Mouse (Mus musculus): ENCODE data around the gene Wbp11.
A peak's percentile ranks its signal among the peaks of the same experiment; 100 is the strongest.

The Wbp11 gene

GRCm38 (mm10) chr6:136827881-136828561, at the start of gene Wbp11:
Gene Wbp11, minus strand, starts transcription at chr6:136828233.
- peak; percentile 90 to 94 for DNase-seq

GRCm38 (mm10) chr6:136875670-136876069, 47.6 kb upstream of the Wbp11 start, which contains the start of gene Mgp:
Gene Mgp, minus strand, starts transcription at chr6:136875823.
- no peak for DNase-seq

DNA sequence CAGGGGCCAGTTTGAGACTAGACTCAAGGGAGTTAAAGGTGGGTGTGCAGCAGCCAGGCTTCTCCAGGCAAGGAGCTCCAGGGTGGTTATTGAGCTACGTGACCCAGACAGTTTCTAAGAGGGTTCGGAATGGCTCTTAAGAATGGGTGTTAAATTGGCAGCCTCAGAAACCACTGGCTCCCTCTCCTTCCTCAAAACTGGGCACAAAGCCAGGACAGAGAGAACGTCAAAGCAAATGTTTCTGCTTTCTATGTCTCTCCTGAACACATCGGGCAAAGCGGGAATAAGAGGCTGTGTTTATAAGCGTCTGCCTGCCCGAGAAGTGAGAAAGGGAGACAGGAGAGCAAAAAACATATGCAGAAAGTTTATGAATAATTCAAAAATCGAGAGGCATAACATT, 46.6 kb upstream of the Wbp11 start:
- DNase-seq, result no peak

GRCm38 (mm10) chr6:136868921-136869320, 40.9 kb upstream of the Wbp11 start:
- DNase-seq, result no peak

DNA sequence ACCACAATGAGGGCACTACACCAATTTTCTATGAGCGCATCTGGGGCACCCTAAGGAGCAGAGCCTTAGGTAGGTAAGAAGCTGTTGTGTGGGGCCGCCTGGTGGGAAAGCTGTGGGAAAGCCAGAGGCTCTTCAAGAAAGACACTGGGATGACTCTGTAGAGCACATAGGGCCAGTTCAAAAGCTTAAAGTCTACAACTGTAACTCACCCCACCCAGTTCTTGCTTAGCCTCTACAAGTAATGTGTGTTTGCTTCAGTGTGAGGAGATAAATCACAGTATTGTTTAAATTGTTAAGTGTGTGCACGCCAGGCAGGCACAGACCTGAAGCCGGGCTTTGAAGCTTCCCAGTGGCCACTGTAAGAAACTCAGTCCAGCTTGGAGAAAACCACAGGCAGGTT, 38.1 kb upstream of the Wbp11 start:
- DNase-seq, result no peak

- DNase-seq, result no peak
These were observed 37.3 kb upstream of the Wbp11 start for GRCm38 (mm10) chr6:136865360-136865759.

DNA sequence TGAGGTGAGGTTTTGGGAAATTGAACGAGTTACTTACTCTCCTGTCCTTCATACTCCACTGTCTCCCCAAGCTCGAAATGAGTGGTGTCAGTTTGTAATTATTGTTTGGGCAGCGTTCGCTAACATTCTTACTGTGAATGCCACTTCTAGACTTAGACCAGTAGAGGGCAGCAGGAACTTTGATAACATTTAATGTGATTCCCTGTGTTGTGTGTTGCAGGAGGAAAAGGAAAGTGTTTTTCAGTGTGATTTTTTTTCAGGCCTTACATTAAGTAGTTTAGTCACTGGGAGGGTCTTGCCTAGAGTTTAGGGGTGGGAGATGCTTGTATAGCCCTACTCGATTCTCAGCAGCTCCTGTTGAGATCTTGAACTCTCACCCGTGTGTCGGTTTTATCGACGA, 33.0 kb upstream of the Wbp11 start:
- no peak for DNase-seq

- no peak for DNase-seq
These were observed 30.4 kb upstream of the Wbp11 start for GRCm38 (mm10) chr6:136858420-136858819.

DNA sequence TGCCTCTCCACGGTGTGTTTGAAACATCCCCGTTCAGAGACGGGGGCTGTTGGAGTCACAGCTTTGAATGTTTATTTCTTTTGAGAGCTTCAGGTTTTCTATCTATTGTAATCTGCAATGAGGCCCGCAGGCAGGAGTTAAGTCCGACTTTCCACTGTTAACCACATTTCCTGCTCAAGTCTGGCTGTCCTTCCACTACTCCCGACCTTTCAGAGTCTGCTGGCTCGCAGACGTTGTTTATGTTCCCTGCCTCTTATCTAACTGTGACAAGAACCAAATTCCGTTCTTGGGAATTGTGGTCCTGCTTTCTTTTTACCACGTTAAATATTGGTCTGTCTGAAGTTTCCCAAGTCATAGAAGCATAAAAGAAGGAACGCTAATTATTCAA, 29.8 kb upstream of the Wbp11 start:
- DNase-seq, result no peak

DNA sequence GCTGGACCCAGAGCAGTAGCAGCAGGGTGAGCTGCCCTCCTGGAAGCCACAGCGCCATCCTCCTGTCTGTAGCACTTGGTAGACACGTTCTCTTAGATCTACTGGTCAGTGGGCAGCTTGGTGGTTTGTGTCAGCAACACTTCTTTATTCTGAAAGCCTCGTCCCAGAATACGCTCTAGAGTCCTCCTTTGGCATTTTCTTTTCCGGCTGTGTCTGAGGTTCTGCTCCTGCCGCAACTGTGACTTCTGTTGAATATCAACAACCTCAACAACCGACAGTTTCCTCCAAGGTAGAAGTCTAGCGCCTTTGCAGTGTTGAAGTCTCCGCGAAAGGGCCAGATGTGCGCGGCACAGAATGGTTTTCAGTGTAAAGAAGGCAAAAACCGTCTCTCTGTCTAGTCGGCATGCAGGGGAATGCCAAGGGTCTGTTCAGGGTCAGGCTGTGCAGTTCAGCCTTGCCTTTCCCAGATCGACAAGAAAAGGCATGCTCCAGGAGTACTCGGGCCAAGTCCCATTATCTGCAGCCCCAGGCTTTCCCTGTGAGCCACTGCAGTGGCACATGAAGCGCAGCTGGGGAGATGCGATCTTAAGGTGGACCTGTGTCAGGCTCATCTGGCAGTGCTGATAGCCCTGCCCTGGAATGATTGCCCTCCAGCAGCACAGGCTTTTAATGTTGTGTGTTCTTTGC, 29.3 kb upstream of the Wbp11 start, which contains the start of gene Art4:
Gene Art4 (minus strand): TSS at position 548 of the 687 bp plus-strand sequence.
- peak; percentile 70 to 72 for DNase-seq

GRCm38 (mm10) chr6:136856071-136856636, 28.1 kb upstream of the Wbp11 start:
- peak; percentile 59 to 68 for DNase-seq

DNA sequence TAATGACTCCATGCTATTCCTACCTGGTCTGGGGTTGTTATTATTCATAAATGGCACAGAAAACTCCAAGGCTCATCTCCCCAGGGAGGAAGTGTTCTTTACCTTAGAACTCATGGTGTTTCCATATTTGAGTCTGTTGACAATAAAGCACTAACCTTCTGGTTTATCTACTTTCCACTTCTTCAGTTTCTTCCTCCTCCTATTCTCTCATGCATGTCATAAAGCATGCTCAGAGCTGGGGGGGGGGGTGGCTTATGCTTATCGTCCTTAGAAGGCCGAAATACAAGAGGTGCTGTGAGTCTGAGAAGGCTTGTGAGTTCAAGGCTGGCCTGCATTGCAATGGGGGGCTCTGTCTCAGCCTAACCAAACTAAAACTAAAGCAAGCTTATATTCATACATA, 27.1 kb upstream of the Wbp11 start:
- no peak for DNase-seq

- peak; percentile 63 to 75 for DNase-seq
These were observed 26.3 kb upstream of the Wbp11 start for GRCm38 (mm10) chr6:136854361-136854781.

GRCm38 (mm10) chr6:136852762-136853161, 24.7 kb upstream of the Wbp11 start:
- DNase-seq, result peak in 1 of 2 experiments; percentile 55

GRCm38 (mm10) chr6:136852348-136852747, 24.3 kb upstream of the Wbp11 start:
- no peak for DNase-seq

DNA sequence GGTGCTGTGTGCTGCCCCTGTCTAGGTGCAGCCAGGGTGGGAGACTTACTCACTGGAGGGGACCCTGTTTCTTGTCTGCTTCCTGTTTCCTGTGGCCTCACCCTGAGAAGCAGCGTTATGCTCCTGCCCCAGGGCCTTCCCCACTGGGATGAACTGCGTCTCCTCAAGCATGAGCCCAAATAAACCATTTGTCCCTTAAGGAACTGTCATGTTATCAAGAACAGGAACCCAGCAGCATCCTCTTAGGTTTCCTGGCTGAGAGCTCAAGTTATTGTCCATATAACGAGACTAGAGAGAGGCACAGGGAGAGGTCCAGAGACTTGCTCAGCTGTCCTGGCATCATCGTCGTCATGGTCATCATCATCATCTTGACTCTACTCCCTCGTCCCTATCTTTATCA, 22.2 kb upstream of the Wbp11 start:
- peak in 1 of 2 experiments; percentile 26 for DNase-seq

DNA sequence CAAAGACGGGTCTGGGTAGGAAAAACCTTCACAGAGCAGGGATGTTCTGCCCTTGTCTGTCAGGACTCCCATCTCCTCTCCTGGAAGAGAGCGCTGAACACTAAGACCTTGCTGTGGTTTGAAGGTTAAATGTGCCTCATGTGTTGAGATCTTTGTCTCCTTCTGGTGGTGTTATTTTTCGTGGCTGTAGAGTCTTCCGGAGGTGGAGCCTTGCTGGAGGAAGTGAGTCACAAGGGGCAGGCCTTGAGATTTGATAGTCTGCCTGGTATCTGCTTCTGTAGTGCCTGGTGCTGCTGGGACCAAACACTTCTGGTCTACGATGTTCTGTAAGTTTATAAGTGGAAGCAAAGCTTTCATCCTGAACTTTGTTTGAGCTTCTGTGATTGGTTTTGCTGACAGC, 20.9 kb upstream of the Wbp11 start:
- no peak for DNase-seq

- no peak for DNase-seq
These were observed 20.4 kb upstream of the Wbp11 start for GRCm38 (mm10) chr6:136848399-136848798.

GRCm38 (mm10) chr6:136847790-136848189, 19.8 kb upstream of the Wbp11 start:
- peak; percentile 60 to 64 for DNase-seq

DNA sequence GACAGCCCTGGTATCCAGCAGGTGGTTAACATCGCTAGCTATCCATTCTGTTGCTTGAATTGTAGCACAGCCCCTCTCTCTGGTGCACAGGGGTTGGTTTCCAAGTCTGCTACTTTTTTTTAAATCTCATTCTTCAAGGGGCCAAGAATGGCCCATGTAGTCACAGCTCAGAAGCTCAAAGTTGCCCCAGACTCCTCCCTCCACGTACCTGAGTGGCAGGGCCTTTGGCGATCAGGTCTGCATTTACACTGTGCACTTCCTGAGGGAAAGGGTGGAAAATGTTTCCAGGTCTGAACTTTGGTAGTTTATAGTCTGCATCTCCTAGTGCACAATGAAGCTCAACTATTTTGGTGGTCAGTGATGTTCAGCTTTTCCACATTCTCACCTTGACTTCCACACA, 19.2 kb upstream of the Wbp11 start:
- no peak for DNase-seq

- no peak for DNase-seq
These were observed 17.9 kb upstream of the Wbp11 start for GRCm38 (mm10) chr6:136845706-136846480.

DNA sequence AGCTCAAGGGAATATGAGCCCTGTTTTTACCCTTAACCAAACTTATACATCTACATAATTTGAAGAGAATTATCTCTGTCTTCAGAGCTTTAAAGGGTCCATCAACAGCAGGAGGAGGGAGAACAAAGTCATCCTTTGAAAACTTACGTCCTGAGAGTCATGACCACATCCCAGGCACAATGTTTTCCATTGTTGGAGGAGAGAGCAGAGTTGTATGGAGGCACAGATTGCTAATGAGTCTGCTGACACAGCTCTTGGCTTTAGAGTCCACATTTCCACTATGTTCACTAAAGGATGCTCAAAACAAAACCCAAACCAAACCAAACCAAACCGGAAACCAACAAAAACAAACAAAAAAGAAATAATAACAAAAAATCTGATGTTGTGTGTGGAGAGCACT, 16.9 kb upstream of the Wbp11 start:
- DNase-seq, result no peak

DNA sequence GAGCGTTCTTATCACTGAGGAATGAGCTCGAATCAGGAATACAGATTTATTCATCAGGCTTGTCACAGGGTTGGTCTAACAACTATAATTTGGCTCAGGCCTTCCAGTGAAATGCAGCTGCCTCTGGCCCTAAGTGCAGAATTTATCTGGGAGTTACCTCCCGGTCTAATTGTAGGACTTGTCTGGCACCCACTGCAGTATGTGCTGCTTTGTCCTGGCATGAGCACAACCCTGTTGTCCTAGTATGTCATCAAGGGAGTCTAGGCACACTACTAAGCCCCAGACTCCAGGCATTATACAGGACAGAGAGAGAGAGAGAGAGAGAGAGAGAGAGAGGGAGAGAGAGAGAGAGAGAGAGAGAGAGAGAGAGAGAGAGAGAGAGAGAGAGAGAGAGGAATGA, 9.3 kb upstream of the Wbp11 start:
- no peak for DNase-seq
